Mouse (Mus musculus) midbrain, embryonic 13.5 days (tissue): ENCODE data around the gene Rbm18. TPM values are rescaled to one million over a fixed set of nuclear protein-coding genes. Genes with fewer than 3 reads are reported as not detected.

Source experiments
- ATAC-seq: fragments of 200-750 bp; cut with Nextera tagmentation; 2 replicates; pipeline ENCODE4 v1.8.0; 2017; ENCODE audit warnings: mild to moderate bottlenecking, moderate TSS enrichment, moderate library complexity
- H3K27ac ChIP-seq: fragments of 300-500 bp; sonication (generic); 2 replicates; pipeline ENCODE4 v1.5.1; 2015; ENCODE audit warnings: inconsistent platforms, mild to moderate bottlenecking, moderate library complexity
- H3K27me3 ChIP-seq: fragments of 300-500 bp; sonication (generic); 2 replicates; pipeline ENCODE4 v1.6.1; 2015; ENCODE audit warnings: mild to moderate bottlenecking, inconsistent platforms
- H3K36me3 ChIP-seq: fragments of 300-500 bp; sonication (generic); 2 replicates; pipeline ENCODE4 v1.6.1; 2015; ENCODE audit warnings: mild to moderate bottlenecking, inconsistent platforms
- H3K4me1 ChIP-seq: fragments of 300-500 bp; sonication (generic); replicated peaks from 2 replicates; pipeline ENCODE4 v1.6.1; 2015; ENCODE audit warnings: inconsistent platforms
- H3K4me2 ChIP-seq: fragments of 300-500 bp; sonication (generic); replicated peaks from 2 replicates; pipeline ENCODE4 v1.6.1; 2015; ENCODE audit warnings: moderate library complexity, mild to moderate bottlenecking, inconsistent platforms
- H3K4me3 ChIP-seq: fragments of 300-500 bp; sonication (generic); replicated peaks from 2 replicates; pipeline ENCODE4 v1.5.1; 2015; ENCODE audit warnings: mild to moderate bottlenecking, inconsistent platforms
- H3K9ac ChIP-seq: fragments of 300-500 bp; sonication (generic); replicated peaks from 2 replicates; pipeline ENCODE4 v1.6.1; 2015; ENCODE audit warnings: mild to moderate bottlenecking, inconsistent platforms
- H3K9me3 ChIP-seq: fragments of 300-500 bp; sonication (generic); 2 replicates; pipeline ENCODE4 v1.6.1; 2016; ENCODE audit warnings: mild to moderate bottlenecking, inconsistent platforms
- WGBS: fragments of 180-500 bp; shearing (Covaris S2); methylation state at CpG from one replicate; pipeline ENCODE4 v1.1.7; 2015; 5-methylcytosine and 5-hydroxymethylcytosine counted together
- polyA plus RNA-seq: library from polyadenylated mRNA; unstranded; fragments of >200 nt; fragmentation: Nextera tagmentation; extraction: Ambion mirVana; gene quantifications from 2 replicates; pipeline ENCODE4 v1.2.1, GENCODE M21; 2015

Rbm18 gene
- polyA plus RNA-seq, 1 experiment from 2014 or later = 159 TPM

DNA sequence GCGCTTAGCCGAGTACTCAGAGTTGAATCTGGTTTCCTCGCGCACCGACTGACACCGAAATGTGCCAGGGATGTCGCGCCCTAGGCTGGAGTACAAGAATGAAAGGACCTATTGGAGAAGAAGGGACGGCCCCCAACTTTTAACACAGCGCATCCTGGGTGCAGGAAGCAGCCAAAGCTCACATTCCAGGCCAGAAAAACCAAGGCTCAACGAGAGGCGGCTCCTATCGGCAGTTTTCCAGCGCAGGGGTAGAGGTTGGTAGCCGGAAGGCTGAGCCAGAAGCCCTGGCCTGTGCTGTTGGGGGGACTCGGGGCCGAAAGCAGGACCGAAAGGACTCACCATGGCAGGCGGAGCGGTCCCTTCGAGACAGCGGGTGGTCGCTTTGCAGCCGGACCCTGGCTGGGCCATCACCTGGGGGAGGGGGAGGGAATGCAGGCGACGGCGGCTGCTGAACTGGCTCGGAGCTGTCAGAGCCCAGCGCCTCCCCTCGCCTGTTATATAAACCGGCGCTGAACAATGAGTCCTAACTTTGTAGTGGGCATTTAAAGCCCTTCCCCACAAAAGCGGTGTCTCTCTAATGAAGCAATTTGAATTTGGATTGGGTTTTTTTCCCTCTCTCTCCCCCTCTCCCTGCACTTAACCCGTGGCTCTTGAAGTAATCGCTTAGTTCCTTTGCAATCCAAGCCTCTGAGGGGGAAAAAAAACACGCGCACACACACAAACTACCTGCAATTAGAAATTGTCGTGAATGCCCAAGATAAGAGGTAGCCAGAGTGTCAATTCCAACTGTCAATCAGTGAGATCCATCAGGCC is 32.8 kb downstream of the Rbm18 start:
- under 1% methylated on average over 38 of the region's 38 CpGs for WGBS
- peak; percentile 12; the same call in 1 of the 2 replicates for ATAC-seq
- H3K9ac ChIP-seq = no peak overlapping the region

DNA sequence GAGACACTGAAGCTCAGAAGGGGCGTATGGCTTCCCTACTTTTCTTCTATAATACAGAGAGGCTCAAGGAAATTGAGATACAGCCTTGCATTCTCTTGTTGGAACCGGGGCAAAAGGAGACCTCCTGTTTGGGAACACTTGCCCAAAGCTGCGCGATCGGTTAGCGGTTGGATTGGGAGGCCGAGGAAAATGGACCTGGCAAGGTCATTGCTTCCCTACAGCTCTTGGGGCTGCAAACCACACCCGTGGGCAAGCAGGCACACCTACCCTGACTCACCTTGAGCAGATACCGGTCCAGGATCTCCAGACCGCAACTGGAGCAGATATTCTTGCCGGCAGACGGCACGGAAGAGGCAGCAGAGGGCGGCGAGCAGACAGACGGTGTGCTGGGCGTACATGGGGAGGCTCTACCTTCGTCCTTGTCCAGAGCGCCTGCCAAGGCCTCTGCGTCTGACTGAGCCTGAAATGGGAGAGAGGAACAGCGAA is 33.5 kb downstream of the Rbm18 start:
- WGBS = under 1% methylated on average over 21 of the region's 21 CpGs

More for the DNA sequence above, 32.8 kb downstream of the Rbm18 start:
- Histone ChIP-seq H3K27me3 (peaks cover 100% of the 10 kb centered on the region), H3K27ac (no peak overlapping the region), H3K4me2 (peak overlapping the region; percentile 68), H3K4me3 (peak overlapping the region; percentile 40), H3K36me3 (no peaks in the 10 kb centered on the region), H3K9me3 (no peaks in the 10 kb centered on the region), H3K4me1 (peaks cover 34% of the 10 kb centered on the region)

GRCm38 (mm10) chr2:36102559-36102946 is 34.0 kb downstream of the Rbm18 start:
- no peaks in the 10 kb centered on the region for H3K9me3 ChIP-seq
- no peaks in the 10 kb centered on the region for H3K36me3 ChIP-seq
- H3K27ac ChIP-seq = no peak overlapping the region
- H3K4me3 ChIP-seq = peak overlapping the region; percentile 40
- ATAC-seq = peak; percentile 41; the same call in 1 of the 2 replicates
- peak overlapping the region; percentile 29 for H3K4me2 ChIP-seq
- H3K4me1 ChIP-seq = peaks cover 34% of the 10 kb centered on the region
- peak overlapping the region; percentile 16; the same call in 1 of the 2 replicates for H3K9ac ChIP-seq
- H3K27me3 ChIP-seq = peaks cover 100% of the 10 kb centered on the region
- 2% methylated on average over 21 of the region's 21 CpGs for WGBS

More for the DNA sequence above, 33.5 kb downstream of the Rbm18 start:
- Histone ChIP-seq H3K4me1 (peaks cover 34% of the 10 kb centered on the region), H3K36me3 (no peaks in the 10 kb centered on the region), H3K4me2 (peak overlapping the region; percentile 68; the same call in 1 of the 2 replicates), H3K27ac (no peak overlapping the region), H3K9ac (peak overlapping the region; percentile 16; the same call in 1 of the 2 replicates), H3K27me3 (peaks cover 100% of the 10 kb centered on the region), H3K9me3 (no peaks in the 10 kb centered on the region), H3K4me3 (peak overlapping the region; percentile 40)
- ATAC-seq = no peak

DNA sequence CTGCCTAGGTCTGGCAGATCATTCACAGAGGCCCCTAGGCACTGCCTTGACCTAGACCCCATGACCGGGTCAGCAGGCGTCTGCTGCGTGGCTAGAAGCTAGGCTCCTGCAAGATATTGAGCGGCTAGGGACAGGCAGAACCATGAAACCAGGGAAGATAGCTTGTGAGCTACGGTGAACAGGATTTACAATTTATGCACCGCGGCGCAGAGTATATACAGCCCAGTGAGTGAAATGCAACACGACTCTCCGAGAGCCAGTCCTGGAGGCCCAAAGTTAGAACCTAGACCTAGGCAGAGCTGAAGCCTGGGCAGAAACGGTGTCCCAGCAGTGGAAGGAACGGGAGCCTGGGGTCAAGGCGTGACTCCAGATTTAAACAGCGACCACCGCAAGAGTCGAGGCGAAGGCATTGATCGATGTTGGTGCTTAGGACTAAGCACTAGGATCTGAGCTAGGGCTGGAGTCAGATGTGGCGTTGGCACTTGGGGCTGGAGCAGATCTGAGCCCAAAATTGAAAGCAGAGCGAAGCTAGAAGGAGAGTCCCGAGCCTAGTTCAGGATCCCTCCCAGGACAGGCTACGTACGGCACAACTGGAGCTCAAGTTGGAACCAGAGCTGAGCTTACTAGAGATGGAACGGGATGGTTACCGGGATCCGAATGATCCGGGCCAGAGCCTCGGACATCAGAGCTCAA is 34.6 kb downstream of the Rbm18 start:
- Histone ChIP-seq H3K27me3 (peaks cover 100% of the 10 kb centered on the region), H3K4me1 (peaks cover 34% of the 10 kb centered on the region), H3K4me2 (peak overlapping the region; percentile 29), H3K9me3 (no peaks in the 10 kb centered on the region), H3K27ac (no peak overlapping the region), H3K36me3 (no peaks in the 10 kb centered on the region), H3K4me3 (peak overlapping the region; percentile 40), H3K9ac (no peak overlapping the region)
- peak; percentile 25; the same call in 1 of the 2 replicates for ATAC-seq
- WGBS = 3% methylated on average over 28 of the region's 28 CpGs

- Histone ChIP-seq H3K4me3 (no peak overlapping the region), H3K4me2 (no peak overlapping the region), H3K27me3 (peaks cover 100% of the 10 kb centered on the region), H3K4me1 (peaks cover 24% of the 10 kb centered on the region), H3K9ac (no peak overlapping the region), H3K9me3 (no peaks in the 10 kb centered on the region), H3K27ac (no peak overlapping the region), H3K36me3 (no peaks in the 10 kb centered on the region)
- 1% methylated on average over 6 of the region's 6 CpGs for WGBS
- no peak for ATAC-seq
Observed at GRCm38 (mm10) chr2:36099739-36100138, 36.8 kb downstream of the Rbm18 start.

GRCm38 (mm10) chr2:36098021-36098420 is 38.6 kb downstream of the Rbm18 start:
- WGBS = 1% methylated on average over 5 of the region's 5 CpGs
- H3K27me3 ChIP-seq = peaks cover 100% of the 10 kb centered on the region
- ATAC-seq = no peak
- H3K4me2 ChIP-seq = no peak overlapping the region
- no peaks in the 10 kb centered on the region for H3K9me3 ChIP-seq
- no peak overlapping the region for H3K27ac ChIP-seq
- no peaks in the 10 kb centered on the region for H3K36me3 ChIP-seq
- no peak overlapping the region for H3K9ac ChIP-seq
- peaks cover 9% of the 10 kb centered on the region for H3K4me1 ChIP-seq
- no peak overlapping the region for H3K4me3 ChIP-seq

DNA sequence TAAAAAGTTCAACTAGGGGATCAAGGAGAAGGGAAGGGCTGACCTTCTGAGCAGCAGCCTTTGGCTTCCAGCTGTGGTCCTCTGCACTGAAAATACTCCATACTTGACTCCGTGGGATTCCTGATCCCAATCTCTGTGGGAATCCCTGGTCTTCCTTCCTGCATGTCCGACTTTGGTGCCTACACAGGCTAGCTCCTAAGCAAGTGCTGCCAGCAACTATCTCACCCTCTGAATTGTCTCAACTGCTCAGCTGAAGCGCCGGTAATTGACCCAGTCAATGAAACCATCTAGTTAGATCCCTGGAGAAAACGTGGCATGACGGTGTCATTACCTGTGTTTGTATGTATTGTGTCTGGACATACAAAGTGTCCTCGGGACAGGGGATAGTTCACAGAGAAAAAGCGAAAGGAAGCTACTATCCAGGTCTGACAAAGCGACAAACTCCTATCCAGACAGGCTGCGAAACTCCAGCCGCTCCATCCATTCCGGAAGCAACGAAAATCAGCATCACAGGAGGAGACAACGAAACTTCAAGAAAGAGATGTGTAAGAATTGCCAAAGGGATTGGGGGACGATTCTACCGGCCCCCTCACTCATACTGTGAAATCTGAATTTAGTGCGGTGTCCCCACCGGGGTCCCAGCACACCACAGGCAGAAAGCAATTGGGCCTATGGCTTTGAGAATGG is 39.3 kb downstream of the Rbm18 start:
- no peak overlapping the region for H3K9ac ChIP-seq
- H3K36me3 ChIP-seq = no peaks in the 10 kb centered on the region
- peaks cover 1% of the 10 kb centered on the region for H3K4me1 ChIP-seq
- no peak for ATAC-seq
- WGBS = 2% methylated on average over 18 of the region's 18 CpGs
- H3K27ac ChIP-seq = no peak overlapping the region
- no peaks in the 10 kb centered on the region for H3K9me3 ChIP-seq
- H3K27me3 ChIP-seq = peaks cover 100% of the 10 kb centered on the region
- no peak overlapping the region for H3K4me2 ChIP-seq
- no peak overlapping the region for H3K4me3 ChIP-seq

DNA sequence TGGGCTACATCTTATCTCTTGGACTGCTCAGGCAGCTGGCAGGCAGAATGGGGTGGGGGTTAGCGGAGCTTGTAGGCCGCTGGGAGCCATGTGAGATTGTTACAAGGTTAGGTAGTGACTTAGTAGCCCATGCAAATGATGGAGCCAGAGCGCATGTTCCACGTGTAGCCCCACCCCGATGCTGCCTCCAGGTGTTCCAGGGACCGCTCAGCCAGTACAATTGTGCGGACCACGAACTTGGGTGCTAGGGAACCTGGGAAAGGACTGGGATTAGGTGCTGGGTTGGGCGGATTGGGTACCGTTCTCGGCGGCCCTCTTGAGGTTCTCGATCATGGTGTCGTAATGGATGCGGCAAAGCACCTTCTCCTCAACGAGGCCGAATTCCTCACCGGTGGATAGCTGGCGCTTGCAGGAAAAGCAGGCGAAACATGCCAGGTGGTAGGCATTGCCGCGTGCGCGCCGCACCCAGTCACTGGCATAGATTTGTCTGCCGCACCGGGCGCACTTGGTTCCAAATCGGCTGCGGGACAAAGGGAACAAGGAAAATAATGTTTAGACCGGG is 42.6 kb downstream of the Rbm18 start:
- ATAC-seq = no peak
- WGBS = 2% methylated on average over 31 of the region's 31 CpGs

DNA sequence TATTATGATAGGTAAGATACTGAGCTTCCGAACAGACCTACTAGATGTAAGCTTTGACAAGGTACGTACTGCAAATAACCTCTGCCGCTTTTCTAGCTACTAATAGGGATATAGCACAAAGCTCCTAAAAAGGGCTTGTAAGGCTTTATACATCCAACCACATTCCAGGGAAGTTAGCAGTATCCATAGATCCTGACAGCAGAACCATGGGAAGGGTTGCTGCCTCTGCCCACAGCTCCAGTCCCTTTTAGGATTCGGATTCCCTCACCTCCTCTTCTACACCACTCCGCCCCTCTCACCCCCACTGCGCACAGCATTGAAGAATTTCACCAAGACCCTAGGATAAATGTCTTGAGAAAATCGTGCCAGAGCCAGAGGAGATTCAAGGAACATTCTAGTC is 43.3 kb downstream of the Rbm18 start:
- no peaks in the 10 kb centered on the region for H3K9me3 ChIP-seq
- H3K4me1 ChIP-seq = peaks cover 15% of the 10 kb centered on the region
- no peak overlapping the region for H3K4me2 ChIP-seq
- H3K27ac ChIP-seq = no peak overlapping the region
- WGBS = 16% methylated on average over 7 of the region's 7 CpGs
- H3K27me3 ChIP-seq = peaks cover 100% of the 10 kb centered on the region
- no peak overlapping the region for H3K9ac ChIP-seq
- no peaks in the 10 kb centered on the region for H3K36me3 ChIP-seq
- H3K4me3 ChIP-seq = no peak overlapping the region
- no peak for ATAC-seq

More for the DNA sequence above, 42.6 kb downstream of the Rbm18 start:
- Histone ChIP-seq H3K4me1 (peaks cover 15% of the 10 kb centered on the region), H3K36me3 (no peaks in the 10 kb centered on the region), H3K27me3 (peaks cover 100% of the 10 kb centered on the region), H3K9me3 (no peaks in the 10 kb centered on the region), H3K4me2 (no peak overlapping the region), H3K27ac (no peak overlapping the region), H3K4me3 (no peak overlapping the region), H3K9ac (no peak overlapping the region)

DNA sequence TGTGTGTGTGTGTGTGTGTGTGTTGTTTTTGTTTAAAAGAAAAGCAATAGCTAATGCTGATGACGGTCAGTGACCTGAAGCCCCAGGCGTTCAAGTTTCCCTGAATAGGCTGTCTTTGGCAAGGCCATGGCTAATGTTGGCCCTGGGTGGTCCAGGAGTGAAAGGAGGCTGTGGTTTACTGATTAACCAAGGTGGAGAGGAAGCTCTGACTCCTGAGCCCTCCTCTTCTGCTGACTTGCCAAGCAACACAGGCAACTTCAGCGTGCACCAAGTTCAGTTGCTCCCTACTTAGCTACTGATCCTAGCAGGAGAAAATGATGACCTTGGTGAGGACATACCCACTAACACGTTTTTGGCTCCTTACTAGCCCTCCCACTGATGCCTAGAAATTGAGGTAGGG is 43.8 kb downstream of the Rbm18 start:
- H3K4me1 ChIP-seq = peaks cover 15% of the 10 kb centered on the region
- no peak overlapping the region for H3K4me3 ChIP-seq
- no peak overlapping the region for H3K4me2 ChIP-seq
- H3K27ac ChIP-seq = no peak overlapping the region
- peaks cover 99% of the 10 kb centered on the region for H3K27me3 ChIP-seq
- ATAC-seq = no peak
- 3% methylated on average over 4 of the region's 4 CpGs for WGBS
- H3K9me3 ChIP-seq = no peaks in the 10 kb centered on the region
- H3K9ac ChIP-seq = no peak overlapping the region
- no peaks in the 10 kb centered on the region for H3K36me3 ChIP-seq

GRCm38 (mm10) chr2:36090853-36091741 is 45.5 kb downstream of the Rbm18 start:
- Histone ChIP-seq H3K36me3 (no peaks in the 10 kb centered on the region), H3K9me3 (no peaks in the 10 kb centered on the region), H3K27ac (no peak overlapping the region)

More at GRCm38 (mm10) chr2:36090853-36091741, 45.5 kb downstream of the Rbm18 start:
- ATAC-seq = peak; percentile 82
- Histone ChIP-seq H3K4me1 (peaks cover 15% of the 10 kb centered on the region), H3K4me2 (peak overlapping the region; percentile 69), H3K27me3 (peaks cover 96% of the 10 kb centered on the region), H3K9ac (0 out of 2 replicates have a peak overlapping the region, but pooled peaks have one; percentile 40), H3K4me3 (peak overlapping the region; percentile 42)
- WGBS = under 1% methylated on average over 70 of the region's 70 CpGs
